Mouse (Mus musculus): Measurements from ENCODE around the gene Olfr65. TPM values are rescaled to one million over a fixed set of nuclear protein-coding genes. Genes with fewer than 3 reads are reported as not detected.

Olfr65 gene
- polyA plus RNA-seq, 1 experiment from 2014 or later = not detected

GRCm38 (mm10) chr7:103934264-103934663, 31.0 kb downstream of the Olfr65 start, which contains the start of gene Olfr632:
Gene Olfr632, plus strand, starts transcription at chr7:103934347.
- H3K4me3 ChIP-seq (ENCODE audit: control insufficient read depth in 1 of 2, insufficient read depth in 1 of 2, low read depth in 1 of 2, low read length in 2 of 2) = no peak within 1 kb of the TSS
- ATAC-seq (ENCODE audit: insufficient number of reproducible peaks, insufficient read depth, low FRiP score, low read depth) = no peak
- WGBS = 49% methylated on average over 2 of the region's 2 CpGs

GRCm38 (mm10) chr7:103942730-103943129, 39.4 kb downstream of the Olfr65 start:
- Histone ChIP-seq H3K27ac (replicated peaks in 1 of 2; ENCODE audit: control insufficient read depth in 1 of 2, insufficient read depth in 1 of 2, low read depth in 2 of 2, low read length in 2 of 2) (no peak overlapping the region), H3K4me1 (ENCODE audit: control insufficient read depth in 2 of 2, insufficient read depth in 2 of 2, low read length in 2 of 2) (no peaks in the 10 kb centered on the region), H3K36me3 (ENCODE audit: control insufficient read depth, insufficient read depth, low read length) (no peaks in the 10 kb centered on the region), H3K4me3 (ENCODE audit: control insufficient read depth in 1 of 2, insufficient read depth in 1 of 2, low read depth in 1 of 2, low read length in 2 of 2) (no peak overlapping the region), H3K9me3 (ENCODE audit: control insufficient read depth, low read length) (no peaks in the 10 kb centered on the region), H3K27me3 (ENCODE audit: control insufficient read depth, insufficient read depth, low read length) (no peaks in the 10 kb centered on the region), H3K4me2 (ENCODE audit: low read length) (no peak overlapping the region), H3K9ac (ENCODE audit: low read length) (no peak overlapping the region)
- WGBS = 20% methylated on average over 2 of the region's 2 CpGs
- ATAC-seq (ENCODE audit: insufficient number of reproducible peaks, insufficient read depth, low FRiP score, low read depth) = no peak

More at GRCm38 (mm10) chr7:103934264-103934663, 31.0 kb downstream of the Olfr65 start, which contains the start of gene Olfr632:
- Histone ChIP-seq H3K27ac (replicated peaks in 1 of 2; ENCODE audit: control insufficient read depth in 1 of 2, insufficient read depth in 1 of 2, low read depth in 2 of 2, low read length in 2 of 2) (no peak within 1 kb of the TSS), H3K9me3 (ENCODE audit: control insufficient read depth, low read length) (no peaks in the 10 kb centered on the region), H3K4me1 (ENCODE audit: control insufficient read depth in 2 of 2, insufficient read depth in 2 of 2, low read length in 2 of 2) (no peaks in the 10 kb centered on the region), H3K27me3 (ENCODE audit: control insufficient read depth, insufficient read depth, low read length) (no peaks in the 10 kb centered on the region), H3K4me2 (ENCODE audit: low read length) (no peak within 1 kb of the TSS), H3K9ac (ENCODE audit: low read length) (no peak within 1 kb of the TSS), H3K36me3 (ENCODE audit: control insufficient read depth, insufficient read depth, low read length) (no peaks in the 10 kb centered on the region)

- Histone ChIP-seq H3K4me2 (ENCODE audit: low read length) (no peak within 1 kb of the TSS), H3K9ac (ENCODE audit: low read length) (no peak within 1 kb of the TSS), H3K4me1 (ENCODE audit: control insufficient read depth in 2 of 2, insufficient read depth in 2 of 2, low read length in 2 of 2) (no peaks in the 10 kb centered on the region), H3K9me3 (ENCODE audit: control insufficient read depth, low read length) (no peaks in the 10 kb centered on the region), H3K27ac (replicated peaks in 1 of 2; ENCODE audit: control insufficient read depth in 1 of 2, insufficient read depth in 1 of 2, low read depth in 2 of 2, low read length in 2 of 2) (no peak within 1 kb of the TSS), H3K4me3 (ENCODE audit: control insufficient read depth in 1 of 2, insufficient read depth in 1 of 2, low read depth in 1 of 2, low read length in 2 of 2) (no peak within 1 kb of the TSS), H3K36me3 (ENCODE audit: control insufficient read depth, insufficient read depth, low read length) (no peaks in the 10 kb centered on the region), H3K27me3 (ENCODE audit: control insufficient read depth, insufficient read depth, low read length) (no peaks in the 10 kb centered on the region)
- no peak for ATAC-seq (ENCODE audit: insufficient number of reproducible peaks, insufficient read depth, low FRiP score, low read depth)
These were observed 40.9 kb downstream of the Olfr65 start, which contains the start of gene Olfr633 for GRCm38 (mm10) chr7:103944137-103944536. Gene Olfr633, plus strand, starts transcription at chr7:103944437.

Other genes starting within 250 kb of the Olfr65 start
- not detected in 2 replicates for gene Olfr623, start 239.8 kb upstream of the Olfr65 start, polyA plus RNA-seq (2014; fragmentation: Nextera tagmentation; extraction: Ambion mirVana)
- gene Olfr624, start 232.3 kb upstream of the Olfr65 start, polyA plus RNA-seq (2014; fragmentation: Nextera tagmentation; extraction: Ambion mirVana) = 0.04 and 0.08 TPM in 2 replicates
- not detected in 2 replicates for gene Olfr625-ps1, start 220.8 kb upstream of the Olfr65 start, polyA plus RNA-seq (2014; fragmentation: Nextera tagmentation; extraction: Ambion mirVana)
- not detected in 2 replicates for gene Olfr243, start 188.8 kb upstream of the Olfr65 start, polyA plus RNA-seq (2014; fragmentation: Nextera tagmentation; extraction: Ambion mirVana)
- not detected in 2 replicates for gene Olfr628, start 173.1 kb upstream of the Olfr65 start, polyA plus RNA-seq (2014; fragmentation: Nextera tagmentation; extraction: Ambion mirVana)
- gene Olfr629, start 158.5 kb upstream of the Olfr65 start, polyA plus RNA-seq (2014; fragmentation: Nextera tagmentation; extraction: Ambion mirVana) = not detected in 2 replicates
- not detected in 2 replicates for gene Olfr630, start 146.2 kb upstream of the Olfr65 start, polyA plus RNA-seq (2014; fragmentation: Nextera tagmentation; extraction: Ambion mirVana)
- not detected in 2 replicates for gene Olfr69, start 131.9 kb upstream of the Olfr65 start, polyA plus RNA-seq (2014; fragmentation: Nextera tagmentation; extraction: Ambion mirVana)
- gene Olfr68, start 123.8 kb upstream of the Olfr65 start, polyA plus RNA-seq (2014; fragmentation: Nextera tagmentation; extraction: Ambion mirVana) = not detected in 2 replicates
- gene Olfr67, start 111.7 kb upstream of the Olfr65 start, polyA plus RNA-seq (2014; fragmentation: Nextera tagmentation; extraction: Ambion mirVana) = not detected in 2 replicates
- gene Hbb-bt, start 89.5 kb upstream of the Olfr65 start, polyA plus RNA-seq (2014; fragmentation: Nextera tagmentation; extraction: Ambion mirVana) = 4,945 and 8,964 TPM in 2 replicates
- gene Hbb-bs, start 75.4 kb upstream of the Olfr65 start, polyA plus RNA-seq (2014; fragmentation: Nextera tagmentation; extraction: Ambion mirVana) = 11,662 and 20,684 TPM in 2 replicates
- gene Hbb-bh2, start 63.0 kb upstream of the Olfr65 start, polyA plus RNA-seq (2014; fragmentation: Nextera tagmentation; extraction: Ambion mirVana) = not detected in 2 replicates
- 15.5 and 17.8 TPM in 2 replicates for gene Hbb-bh1, start 60.3 kb upstream of the Olfr65 start, polyA plus RNA-seq (2014; fragmentation: Nextera tagmentation; extraction: Ambion mirVana)
- gene Hbb-y, start 50.3 kb upstream of the Olfr65 start, polyA plus RNA-seq (2014; fragmentation: Nextera tagmentation; extraction: Ambion mirVana) = 2,227 and 2,640 TPM in 2 replicates
- gene Olfr66, start 17.2 kb upstream of the Olfr65 start, polyA plus RNA-seq (2014; fragmentation: Nextera tagmentation; extraction: Ambion mirVana) = not detected in 2 replicates
- gene Olfr64, start 9.0 kb upstream of the Olfr65 start, polyA plus RNA-seq (2014; fragmentation: Nextera tagmentation; extraction: Ambion mirVana) = not detected in 2 replicates
- gene Olfr631, start 25.3 kb downstream of the Olfr65 start, polyA plus RNA-seq (2014; fragmentation: Nextera tagmentation; extraction: Ambion mirVana) = not detected in 2 replicates
- not detected in 2 replicates for gene Olfr632, start 30.9 kb downstream of the Olfr65 start, polyA plus RNA-seq (2014; fragmentation: Nextera tagmentation; extraction: Ambion mirVana)
- not detected in 2 replicates for gene Olfr633, start 41.0 kb downstream of the Olfr65 start, polyA plus RNA-seq (2014; fragmentation: Nextera tagmentation; extraction: Ambion mirVana)
- gene Olfr635, start 67.7 kb downstream of the Olfr65 start, polyA plus RNA-seq (2014; fragmentation: Nextera tagmentation; extraction: Ambion mirVana) = not detected in 2 replicates
- not detected in 2 replicates for gene Olfr638, start 95.3 kb downstream of the Olfr65 start, polyA plus RNA-seq (2014; fragmentation: Nextera tagmentation; extraction: Ambion mirVana)
- gene Olfr639, start 113.8 kb downstream of the Olfr65 start, polyA plus RNA-seq (2014; fragmentation: Nextera tagmentation; extraction: Ambion mirVana) = 0.03 TPM in 1 of 2 replicates, not detected in the other
- gene Olfr640, start 122.1 kb downstream of the Olfr65 start, polyA plus RNA-seq (2014; fragmentation: Nextera tagmentation; extraction: Ambion mirVana) = not detected in 2 replicates
- gene Olfr641, start 132.0 kb downstream of the Olfr65 start, polyA plus RNA-seq (2014; fragmentation: Nextera tagmentation; extraction: Ambion mirVana) = not detected in 2 replicates
- not detected in 2 replicates for gene Olfr642, start 149.2 kb downstream of the Olfr65 start, polyA plus RNA-seq (2014; fragmentation: Nextera tagmentation; extraction: Ambion mirVana)
- not detected in 2 replicates for gene 4930516K23Rik, start 158.0 kb downstream of the Olfr65 start, polyA plus RNA-seq (2014; fragmentation: Nextera tagmentation; extraction: Ambion mirVana)
- not detected in 2 replicates for gene Olfr644, start 168.4 kb downstream of the Olfr65 start, polyA plus RNA-seq (2014; fragmentation: Nextera tagmentation; extraction: Ambion mirVana)
- gene Olfr645, start 182.0 kb downstream of the Olfr65 start, polyA plus RNA-seq (2014; fragmentation: Nextera tagmentation; extraction: Ambion mirVana) = not detected in 2 replicates
- not detected in 2 replicates for gene Olfr646, start 201.4 kb downstream of the Olfr65 start, polyA plus RNA-seq (2014; fragmentation: Nextera tagmentation; extraction: Ambion mirVana)
- gene Ubqln5, start 226.3 kb downstream of the Olfr65 start, polyA plus RNA-seq (2014; fragmentation: Nextera tagmentation; extraction: Ambion mirVana) = not detected in 2 replicates
- gene Olfr643, start 233.9 kb downstream of the Olfr65 start, polyA plus RNA-seq (2014; fragmentation: Nextera tagmentation; extraction: Ambion mirVana) = not detected in 2 replicates
- gene Ubqln3, start 239.8 kb downstream of the Olfr65 start, polyA plus RNA-seq (2014; fragmentation: Nextera tagmentation; extraction: Ambion mirVana) = not detected in 2 replicates
- not detected in 2 replicates for gene Ubqlnl, start 247.1 kb downstream of the Olfr65 start, polyA plus RNA-seq (2014; fragmentation: Nextera tagmentation; extraction: Ambion mirVana)

All from heart, embryonic 14.5 days (tissue).